Mouse (Mus musculus) myocyte (in vitro differentiated cells): ENCODE results near the gene Tspan7. TPM values are rescaled to one million over a fixed set of nuclear protein-coding genes. Genes with fewer than 3 reads are reported as not detected.

Experiments used
- H3K27me3 ChIP-seq: one replicate; pipeline ENCODE4 v1.6.1; 2011; ENCODE audit not compliant: control insufficient read depth, insufficient read depth, insufficient read length
- H3K36me3 ChIP-seq: one replicate; pipeline ENCODE4 v1.6.1; 2011; ENCODE audit not compliant: control insufficient read depth, insufficient read depth
- H3K4me2 ChIP-seq: one replicate; pipeline ENCODE4 v1.6.1; 2011; ENCODE audit warnings: low read depth, control low read depth
- H3K4me3 ChIP-seq: one replicate; pipeline ENCODE4 v1.5.1; 2011; ENCODE audit warnings: mild to moderate bottlenecking, control low read depth, moderate library complexity
- H3K79me2 ChIP-seq: one replicate; pipeline ENCODE4 v1.6.1; 2011; ENCODE audit not compliant: control insufficient read depth, insufficient read depth
- H3ac ChIP-seq: one replicate; pipeline ENCODE4 v1.6.1; 2011; ENCODE audit not compliant: control insufficient read depth, insufficient read length
- CEBPB ChIP-seq: IDR thresholded peaks from 2 replicates; pipeline ENCODE4 v1.6.1; 2011; ENCODE audit warnings: mild to moderate bottlenecking, moderate library complexity; ENCODE audit not compliant: poor library complexity, insufficient read depth, severe bottlenecking
- E2F4 ChIP-seq: IDR thresholded peaks from one replicate; pipeline ENCODE4 v1.6.1; 2011; ENCODE audit warnings: mild to moderate bottlenecking, control low read depth, moderate library complexity; ENCODE audit not compliant: insufficient read depth
- MAX ChIP-seq: IDR thresholded peaks from one replicate; pipeline ENCODE4 v1.6.1; 2011; ENCODE audit warnings: low read depth, mild to moderate bottlenecking, control low read depth
- MYOD1 ChIP-seq, 3 experiments: IDR thresholded peaks; one replicate each; pipeline ENCODE4 v1.6.1; 2011; ENCODE audit warnings: control low read depth in 2 of 3, low read depth in 2 of 3, mild to moderate bottlenecking in 2 of 3, moderate library complexity in 1 of 3; ENCODE audit not compliant: insufficient read length in 2 of 3, control insufficient read depth in 1 of 3
- MYOG ChIP-seq, 3 experiments: IDR thresholded peaks; one replicate each; pipeline ENCODE4 v1.6.1; 2011; ENCODE audit warnings: control low read depth in 2 of 3, low read depth in 2 of 3, mild to moderate bottlenecking in 2 of 3; ENCODE audit not compliant: insufficient read length in 2 of 3, control insufficient read depth in 1 of 3, insufficient read depth in 1 of 3
- POLR2A ChIP-seq: IDR thresholded peaks from one replicate; pipeline ENCODE4 v1.6.1; 2011; ENCODE audit warnings: low read depth, mild to moderate bottlenecking, control low read depth, moderate library complexity; ENCODE audit not compliant: insufficient read length
- POLR2AphosphoS2 ChIP-seq: IDR thresholded peaks from one replicate; pipeline ENCODE4 v1.6.1; 2011; ENCODE audit warnings: low read depth, control low read depth; ENCODE audit not compliant: insufficient read length
- REST ChIP-seq: IDR thresholded peaks from one replicate; pipeline ENCODE4 v1.6.1; 2011; ENCODE audit warnings: mild to moderate bottlenecking, control low read depth, moderate library complexity; ENCODE audit not compliant: insufficient read depth, insufficient read length
- SRF ChIP-seq: IDR thresholded peaks from one replicate; pipeline ENCODE4 v1.6.1; 2011; ENCODE audit warnings: low read depth; ENCODE audit not compliant: control insufficient read depth, insufficient read length
- TCF12 ChIP-seq: IDR thresholded peaks from one replicate; pipeline ENCODE4 v1.6.1; 2011; ENCODE audit warnings: mild to moderate bottlenecking, control low read depth; ENCODE audit not compliant: poor library complexity, insufficient read depth, severe bottlenecking
- TCF3 ChIP-seq: IDR thresholded peaks from one replicate; pipeline ENCODE4 v1.6.1; 2011; ENCODE audit warnings: low read depth, control low read depth; ENCODE audit not compliant: insufficient read length
- USF1 ChIP-seq: IDR thresholded peaks from one replicate; pipeline ENCODE4 v1.6.1; 2011; ENCODE audit warnings: low read depth, mild to moderate bottlenecking, control low read depth, moderate library complexity
- polyA plus RNA-seq: library from polyadenylated mRNA; unstranded; fragments of >200 nt; fragmentation: generic; extraction: Trizol; gene quantifications from one replicate; pipeline ENCODE4 v1.2.1, GENCODE M21; 2012; ENCODE audit warnings: missing spikeins

Gene Tspan7
- polyA plus RNA-seq, 1 experiment = 45.0 TPM

- Histone ChIP-seq H3K4me2 (no peak overlapping the region), H3K4me3 (no peak overlapping the region), H3K27me3 (no peaks in the 10 kb centered on the region), H3K36me3 (no peaks in the 10 kb centered on the region), H3ac (no peak overlapping the region), H3K79me2 (no peaks in the 10 kb centered on the region)
- TF ChIP-seq REST (no peak), TCF12 (no peak), SRF (no peak), MAX (no peak)
Observed at GRCm38 (mm10) chrX:10516925-10517324, 32.0 kb downstream of the Tspan7 start.

GRCm38 (mm10) chrX:10517756-10518155 lies 32.8 kb downstream of the Tspan7 start:
- Histone ChIP-seq H3K4me2 (no peak overlapping the region), H3K36me3 (no peaks in the 10 kb centered on the region), H3K4me3 (no peak overlapping the region), H3K27me3 (no peaks in the 10 kb centered on the region), H3ac (no peak overlapping the region), H3K79me2 (no peaks in the 10 kb centered on the region)
- no peak for TF ChIP-seq TCF3
- TF ChIP-seq MAX = no peak

GRCm38 (mm10) chrX:10518510-10518909 lies 33.6 kb downstream of the Tspan7 start:
- no peak overlapping the region for H3ac ChIP-seq
- TF ChIP-seq POLR2A (no peak), E2F4 (no peak), SRF (no peak), REST (no peak), MAX (no peak), TCF12 (no peak), MYOG (IDR thresholded peaks at IDR 0.05; ENCODE audit: control insufficient read depth in 1 of 3, insufficient read depth in 1 of 3, insufficient read length in 2 of 3, low read depth in 2 of 3) (no peak), MYOD1 (IDR thresholded peaks at IDR 0.05; ENCODE audit: control insufficient read depth in 1 of 3, insufficient read length in 2 of 3, low read depth in 2 of 3) (no peak), POLR2AphosphoS2 (no peak), CEBPB (no peak), USF1 (no peak), TCF3 (no peak)
- no peak overlapping the region for H3K4me2 ChIP-seq
- H3K4me3 ChIP-seq = no peak overlapping the region
- no peaks in the 10 kb centered on the region for H3K79me2 ChIP-seq
- no peaks in the 10 kb centered on the region for H3K27me3 ChIP-seq
- H3K36me3 ChIP-seq = no peaks in the 10 kb centered on the region

DNA sequence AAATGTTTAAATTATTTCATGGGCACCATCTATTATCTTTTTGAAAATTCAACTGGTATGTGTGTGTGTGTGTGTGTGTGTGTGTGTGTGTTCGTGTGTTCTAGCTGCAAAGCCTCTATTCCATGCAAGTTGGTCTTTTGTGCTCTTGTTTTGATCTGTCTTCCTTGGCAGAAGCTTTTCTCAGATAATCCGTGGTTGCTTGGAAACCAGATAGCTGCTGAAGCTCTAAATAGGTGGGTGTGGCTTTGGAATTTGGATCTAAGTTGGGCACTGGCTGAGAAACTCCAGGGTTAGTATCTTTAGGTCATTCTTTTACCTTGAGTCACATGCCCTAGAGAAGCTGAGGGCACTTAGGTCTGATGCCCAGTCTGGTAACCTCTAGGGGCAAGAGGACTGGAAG lies 50.5 kb downstream of the Tspan7 start:
- TF ChIP-seq SRF (no peak), POLR2A (no peak), CEBPB (no peak), MAX (no peak), TCF12 (no peak), MYOD1 (IDR thresholded peaks at IDR 0.05; ENCODE audit: control insufficient read depth in 1 of 3, insufficient read length in 2 of 3, low read depth in 2 of 3) (no peak)
- Histone ChIP-seq H3K36me3 (no peaks in the 10 kb centered on the region), H3K27me3 (no peaks in the 10 kb centered on the region), H3K79me2 (no peaks in the 10 kb centered on the region), H3ac (no peak overlapping the region), H3K4me3 (no peak overlapping the region), H3K4me2 (no peak overlapping the region)

DNA sequence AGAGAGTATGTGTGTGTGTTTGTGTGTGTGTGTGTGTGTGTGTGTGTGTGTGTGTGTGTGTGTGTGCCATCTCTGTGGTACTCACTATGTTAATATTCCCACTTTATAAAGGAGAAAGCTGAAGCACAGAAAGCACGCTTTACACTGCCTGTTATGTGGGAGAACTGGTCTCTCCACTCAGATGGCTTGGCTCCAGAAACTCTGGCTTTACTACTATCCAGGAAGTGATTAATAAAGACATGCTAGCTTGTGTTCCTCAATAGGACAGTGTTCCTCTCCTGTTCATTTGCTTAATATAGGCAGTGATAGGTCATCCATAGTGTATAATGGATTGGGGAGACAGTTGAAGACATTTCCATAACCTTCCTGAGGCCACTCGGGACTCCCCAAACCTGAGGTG lies 54.1 kb downstream of the Tspan7 start:
- no peak for TF ChIP-seq POLR2A
- TF ChIP-seq MYOG (IDR thresholded peaks at IDR 0.05; ENCODE audit: control insufficient read depth in 1 of 3, insufficient read depth in 1 of 3, insufficient read length in 2 of 3, low read depth in 2 of 3) = no peak
- TF ChIP-seq MYOD1 (IDR thresholded peaks at IDR 0.05; ENCODE audit: control insufficient read depth in 1 of 3, insufficient read length in 2 of 3, low read depth in 2 of 3) = no peak
- TF ChIP-seq TCF3 = no peak
- TF ChIP-seq POLR2AphosphoS2 = no peak
- no peak for TF ChIP-seq SRF
- no peak for TF ChIP-seq USF1
- no peak for TF ChIP-seq TCF12
- no peak for TF ChIP-seq CEBPB
- no peak for TF ChIP-seq REST
- TF ChIP-seq E2F4 = no peak
- no peak for TF ChIP-seq MAX
- H3K4me3 ChIP-seq = no peak overlapping the region
- H3K27me3 ChIP-seq = no peaks in the 10 kb centered on the region
- no peaks in the 10 kb centered on the region for H3K79me2 ChIP-seq
- H3K36me3 ChIP-seq = no peaks in the 10 kb centered on the region
- H3ac ChIP-seq = no peak overlapping the region
- no peak overlapping the region for H3K4me2 ChIP-seq

GRCm38 (mm10) chrX:10539482-10540166 lies 54.7 kb downstream of the Tspan7 start:
- Histone ChIP-seq H3K79me2 (no peaks in the 10 kb centered on the region), H3K4me2 (no peak overlapping the region), H3K27me3 (no peaks in the 10 kb centered on the region), H3ac (no peak overlapping the region), H3K36me3 (no peaks in the 10 kb centered on the region), H3K4me3 (no peak overlapping the region)
- TF ChIP-seq MAX (no peak), REST (no peak), POLR2A (no peak), TCF12 (no peak), E2F4 (no peak), POLR2AphosphoS2 (no peak), MYOG (IDR thresholded peaks at IDR 0.05; ENCODE audit: control insufficient read depth in 1 of 3, insufficient read depth in 1 of 3, insufficient read length in 2 of 3, low read depth in 2 of 3) (no peak), TCF3 (no peak), CEBPB (no peak), MYOD1 (IDR thresholded peaks at IDR 0.05; ENCODE audit: control insufficient read depth in 1 of 3, insufficient read length in 2 of 3, low read depth in 2 of 3) (no peak), SRF (no peak), USF1 (no peak)
